Mouse (Mus musculus): ENCODE measurements around the gene Gls.

DNA sequence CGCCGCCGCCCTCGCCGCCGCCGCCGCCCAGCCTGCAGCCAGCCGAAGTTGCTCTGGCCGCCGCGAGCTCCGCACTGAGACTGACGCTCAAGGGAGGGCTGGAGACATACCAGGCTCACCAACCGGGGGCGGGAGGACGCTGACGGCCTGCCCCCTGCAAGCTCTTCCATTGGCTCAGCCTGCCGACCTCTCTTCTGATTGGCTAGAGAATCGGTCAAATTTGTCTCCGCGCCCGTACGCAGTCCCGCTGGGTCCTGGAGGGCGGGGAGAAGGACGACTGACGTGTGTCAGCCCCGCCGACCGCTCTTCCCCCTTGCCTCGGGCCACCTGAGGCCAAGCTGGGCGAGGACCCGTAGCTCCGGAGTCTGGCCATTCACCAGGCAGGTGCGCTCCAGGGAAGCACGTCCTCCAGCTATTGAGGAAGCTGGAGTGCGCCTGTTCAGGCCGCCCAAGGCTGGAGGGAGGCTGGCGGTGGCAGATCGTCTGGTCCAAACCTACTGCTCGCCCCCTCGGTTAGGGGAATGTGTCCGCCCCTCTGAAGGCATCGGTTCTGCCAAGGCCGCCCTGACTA, at the start of gene Gls:
- TF ChIP-seq USF1 (IDR thresholded peaks at IDR 0.05; ENCODE audit: low read depth) = no peak
- no peak for TF ChIP-seq TCF12 (IDR thresholded peaks at IDR 0.05; ENCODE audit: insufficient read depth, poor library complexity, severe bottlenecking)
- peak; percentile 83 for TF ChIP-seq POLR2A (IDR thresholded peaks at IDR 0.05; ENCODE audit: insufficient read length, low read depth)
- no peak for TF ChIP-seq E2F4 (IDR thresholded peaks at IDR 0.05; ENCODE audit: insufficient read depth)
- TF ChIP-seq TCF3 (IDR thresholded peaks at IDR 0.05; ENCODE audit: insufficient read length, low read depth) = no peak
- peak in 1 of 3 experiments; percentile 31 for TF ChIP-seq MYOD1 (IDR thresholded peaks at IDR 0.05; ENCODE audit: control insufficient read depth in 1 of 3, insufficient read length in 2 of 3, low read depth in 2 of 3)
- peak; percentile 90 for TF ChIP-seq POLR2AphosphoS2 (IDR thresholded peaks at IDR 0.05; ENCODE audit: insufficient read length, low read depth)
- no peak for TF ChIP-seq MAX (IDR thresholded peaks at IDR 0.05; ENCODE audit: low read depth)

Measured in myocyte (in vitro differentiated cells).